ENCODE assay signal across 11 mouse cellular contexts in genomic region chr14:76247664-76248063, GRCm38 (mm10).
DNase-seq lines count a peak whose midpoint lies in the region; ATAC-seq and TF ChIP-seq lines count a peak whose summit lies in the region.
"Had no signal": no experiment of that assay in that cellular context is flagged by ENCODE, and none has a peak within 500 bp of the region (broad histone marks: within the 10 kb centered on the region; RNA-seq: fewer than 3 reads in every experiment).

No protein-coding gene starts in this region.

- H3K9ac ChIP-seq in liver, embryonic 14.5 days (replicated peaks), result no peak overlapping the region
- no peak overlapping the region for H3K9ac ChIP-seq in forebrain, embryonic 13.5 days
- H3K9ac ChIP-seq: hindbrain, embryonic 13.5 days had no signal

- intact Hi-C loops in heart, postnatal 36 days (cut with DNase I), result loop anchor here (2.0 to 5.0 kb wide), 2 partner anchors 170 to 225 kb away; no protein-coding TSS in a partner anchor

- peak; percentile 54 for TF ChIP-seq CTCF in liver, embryonic 14.5 days (IDR thresholded peaks at IDR 0.05; ENCODE audit: low read depth)

- 65% methylated on average over 4 of the region's 4 CpGs for WGBS in liver, embryonic 14.5 days (ENCODE audit: insufficient replicate concordance)
- 88% methylated on average over 4 of the region's 4 CpGs for WGBS in forebrain, embryonic 13.5 days

- H3K27me3 ChIP-seq in liver, embryonic 14.5 days (ENCODE audit: control insufficient read depth, insufficient read depth, low read length), result no peaks in the 10 kb centered on the region
- H3K27me3 ChIP-seq in forebrain, embryonic 13.5 days, result 0 out of 2 replicates have a peak, but pooled peaks cover 3% of the 10 kb centered on the region
- H3K27me3 ChIP-seq: hindbrain, embryonic 13.5 days had no signal

- ATAC-seq in liver, embryonic 14.5 days (ENCODE audit: insufficient read depth), result no peak
- no peak for ATAC-seq in forebrain, embryonic 13.5 days
- ATAC-seq: forebrain, embryonic 14.5 days had no signal

- no peak overlapping the region for H3K4me3 ChIP-seq in liver, embryonic 14.5 days (ENCODE audit: insufficient read depth in 1 of 2, low read depth in 2 of 2, low read length in 2 of 2)
- H3K4me3 ChIP-seq in forebrain, embryonic 13.5 days, result no peak overlapping the region
- H3K4me3 ChIP-seq: hindbrain, embryonic 13.5 days had no signal

- no peak overlapping the region for H3K27ac ChIP-seq in liver, embryonic 14.5 days
- no peak overlapping the region for H3K27ac ChIP-seq in forebrain, embryonic 13.5 days
- H3K27ac ChIP-seq: hindbrain, embryonic 13.5 days had no signal

- peaks cover 9 to 21% of the 10 kb centered on the region in 2 experiments; a peak in 3 of 4 replicates for H3K4me1 ChIP-seq in liver, embryonic 14.5 days (replicated peaks; ENCODE audit: control insufficient read depth in 2 of 2, insufficient read depth in 2 of 2, low read length in 1 of 2)
- peaks cover 18% of the 10 kb centered on the region for H3K4me1 ChIP-seq in forebrain, embryonic 13.5 days

- no peak overlapping the region for H3K4me2 ChIP-seq in liver, embryonic 14.5 days (ENCODE audit: low read depth)
- H3K4me2 ChIP-seq in forebrain, embryonic 13.5 days, result no peak overlapping the region
- H3K4me2 ChIP-seq: hindbrain, embryonic 13.5 days had no signal

- no peak for TF ChIP-seq EP300 in liver, embryonic 14.5 days (IDR thresholded peaks at IDR 0.05; ENCODE audit: low read depth)

- H3K36me3 ChIP-seq in liver, embryonic 14.5 days (replicated peaks; ENCODE audit: control insufficient read depth, insufficient read depth, low read depth), result no peaks in the 10 kb centered on the region
- H3K36me3 ChIP-seq in forebrain, embryonic 13.5 days (ENCODE audit: poor library complexity, severe bottlenecking), result no peaks in the 10 kb centered on the region
- H3K36me3 ChIP-seq: hindbrain, embryonic 13.5 days had no signal

- peak; percentile 42 for DNase-seq in heart, postnatal 4 days
- DNase-seq in heart, adult 18-20 months, result no peak
- peak; percentile 48 for DNase-seq in testis, postnatal 10 days (ENCODE audit: low spot score)
- DNase-seq in testis, postnatal 14 days (ENCODE audit: low spot score), result no peak
- no peak for DNase-seq in liver, embryonic 14.5 days (ENCODE audit: low read depth in 3 of 3, low spot score in 3 of 3)
- no peak for DNase-seq in cerebellum, postnatal 36 days
- no peak for DNase-seq in heart, postnatal 36 days
- DNase-seq: layer of hippocampus, postnatal 36 days had no signal

- no peaks in the 10 kb centered on the region for H3K9me3 ChIP-seq in liver, embryonic 14.5 days (ENCODE audit: control insufficient read depth, low read length)
- H3K9me3 ChIP-seq in forebrain, embryonic 13.5 days (replicated peaks), result no peaks in the 10 kb centered on the region
- H3K9me3 ChIP-seq: hindbrain, embryonic 13.5 days had no signal

Comparison
In these comparisons a context has a peak if more than half of its experiments do, and no peak if none do; other contexts are left out.
1. DNase-seq: peak in heart, postnatal 4 days (single experiment) and testis, postnatal 10 days (single experiment); none in heart, adult 18-20 months (0 of 2), testis, postnatal 14 days (single experiment), liver, embryonic 14.5 days (0 of 3), cerebellum, postnatal 36 days (0 of 2) and heart, postnatal 36 days (0 of 2).